Mouse (Mus musculus) 3134 (cell line): ENCODE data around the gene Btrc.

Source experiments
- DNase-seq: peaks from one replicate; pipeline ENCODE4 v3.0.0-alpha.2; 2011; ENCODE audit warnings: low spot score; ENCODE audit not compliant: insufficient read length; ENCODE audit errors: extremely low read depth

Gene Btrc

DNA sequence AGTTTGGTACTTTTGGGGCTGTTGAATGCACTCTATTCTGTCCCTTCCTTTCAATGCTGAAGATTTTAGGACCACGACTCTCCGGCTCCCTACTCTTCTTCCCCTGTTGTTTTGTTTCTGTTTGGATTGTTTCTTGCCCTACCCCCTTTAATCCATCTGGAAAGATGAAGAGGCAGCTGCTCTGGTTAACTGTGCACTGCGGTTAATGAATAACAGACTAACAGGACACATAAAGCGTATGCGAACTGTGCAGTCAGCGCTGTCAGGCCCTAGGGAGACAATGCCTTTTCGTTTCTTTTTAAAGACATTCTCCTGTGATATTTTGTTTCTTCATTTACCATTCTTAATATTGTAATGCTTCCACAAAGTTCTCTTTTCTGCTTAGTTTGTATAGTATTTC, 58.7 kb downstream of the Btrc start:
- DNase-seq = no peak

GRCm38 (mm10) chr19:45428146-45428545, 64.6 kb downstream of the Btrc start:
- no peak for DNase-seq

- DNase-seq = no peak
Observed at GRCm38 (mm10) chr19:45430971-45431633, 67.6 kb downstream of the Btrc start.

GRCm38 (mm10) chr19:45432351-45432750, 68.8 kb downstream of the Btrc start:
- no peak for DNase-seq

- peak; percentile 13 for DNase-seq
Observed at GRCm38 (mm10) chr19:45436019-45436418, 72.5 kb downstream of the Btrc start.

DNA sequence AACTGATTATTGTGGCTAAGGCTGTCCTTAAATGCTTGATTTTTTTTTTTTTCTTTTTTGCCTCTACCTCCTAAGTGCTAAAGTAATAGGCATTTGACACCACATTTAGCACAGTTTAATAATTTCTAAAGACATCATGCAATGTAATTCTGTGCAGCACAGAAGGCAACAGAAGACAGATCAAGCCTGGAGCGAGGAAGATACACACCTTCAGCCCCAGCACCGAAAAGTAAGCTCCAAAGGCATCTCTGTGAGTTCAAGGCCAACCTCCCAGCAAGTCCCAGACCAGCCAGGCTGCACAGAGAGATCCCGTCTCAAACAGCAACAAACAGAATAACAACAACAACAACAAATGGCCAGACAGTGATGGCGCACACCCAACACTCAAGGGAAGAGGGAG, 73.6 kb downstream of the Btrc start:
- no peak for DNase-seq

DNA sequence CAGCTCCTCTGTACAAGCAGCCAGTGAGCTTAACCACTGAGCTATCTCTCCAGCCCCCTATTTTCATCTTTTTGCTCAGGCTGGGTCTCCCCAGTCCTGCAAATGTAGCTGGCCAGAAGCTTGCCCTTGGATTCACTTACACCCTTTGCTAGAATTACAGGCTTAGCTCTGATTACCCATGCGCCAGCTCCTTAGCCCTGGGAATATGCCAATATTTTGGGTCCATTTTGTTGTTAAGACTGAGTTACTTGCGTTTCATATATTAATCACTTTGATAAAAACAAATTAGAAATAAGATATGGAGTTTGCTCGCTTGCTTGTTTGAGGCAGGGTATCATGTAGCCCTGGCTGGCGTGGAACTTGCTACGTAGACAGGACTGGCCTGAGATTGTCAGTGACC, 74.7 kb downstream of the Btrc start:
- DNase-seq = no peak

- no peak for DNase-seq
Observed at GRCm38 (mm10) chr19:45438928-45439846, 75.7 kb downstream of the Btrc start.

DNA sequence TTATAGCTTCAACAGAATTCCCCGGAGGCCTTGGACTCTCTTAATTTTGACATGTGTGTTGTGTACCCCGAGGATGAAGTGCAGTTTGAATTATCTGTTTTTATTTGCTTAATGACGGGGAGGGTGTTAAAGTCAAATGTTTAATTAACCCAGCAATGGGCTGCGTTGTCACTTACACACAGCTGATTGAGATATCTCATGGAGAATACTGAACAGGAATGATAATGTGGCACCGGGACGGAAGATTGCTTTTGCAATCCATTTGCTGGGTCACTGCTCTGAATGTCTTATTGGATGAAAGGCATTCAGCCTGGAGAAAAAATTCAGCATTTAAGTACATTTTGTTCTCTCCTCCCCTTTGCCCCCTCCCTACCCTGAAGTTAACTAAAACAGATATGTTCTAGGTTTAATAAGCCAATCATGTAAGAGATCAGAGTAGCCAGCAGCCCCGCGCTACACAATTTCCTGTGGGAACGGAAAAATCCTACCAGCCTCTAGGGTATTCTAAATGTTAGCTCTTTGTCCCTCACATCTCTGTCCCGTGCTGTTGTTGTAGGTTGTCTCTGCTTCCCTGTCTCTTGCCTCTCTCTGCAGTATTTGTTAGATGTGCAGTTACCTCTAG, 77.1 kb downstream of the Btrc start:
- no peak for DNase-seq

DNA sequence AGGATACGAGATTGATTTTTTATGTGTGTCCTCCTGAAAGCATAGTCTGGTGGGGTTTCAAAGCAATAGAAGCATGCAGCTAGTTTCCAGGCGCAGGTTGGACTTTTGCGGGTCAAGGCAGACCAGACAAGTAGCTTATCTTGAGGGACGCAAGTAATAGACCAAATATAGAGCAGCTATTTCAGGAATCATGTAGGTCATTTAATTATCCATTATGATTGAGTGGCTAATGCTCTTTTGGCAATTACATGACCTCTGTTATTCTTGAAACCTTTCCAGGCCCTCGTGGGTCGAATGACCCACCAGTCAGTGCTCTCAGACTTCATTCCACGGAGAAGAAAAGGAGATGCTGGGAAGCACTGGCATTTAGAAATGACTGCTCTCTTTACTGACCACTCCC, 78.2 kb downstream of the Btrc start:
- no peak for DNase-seq

DNA sequence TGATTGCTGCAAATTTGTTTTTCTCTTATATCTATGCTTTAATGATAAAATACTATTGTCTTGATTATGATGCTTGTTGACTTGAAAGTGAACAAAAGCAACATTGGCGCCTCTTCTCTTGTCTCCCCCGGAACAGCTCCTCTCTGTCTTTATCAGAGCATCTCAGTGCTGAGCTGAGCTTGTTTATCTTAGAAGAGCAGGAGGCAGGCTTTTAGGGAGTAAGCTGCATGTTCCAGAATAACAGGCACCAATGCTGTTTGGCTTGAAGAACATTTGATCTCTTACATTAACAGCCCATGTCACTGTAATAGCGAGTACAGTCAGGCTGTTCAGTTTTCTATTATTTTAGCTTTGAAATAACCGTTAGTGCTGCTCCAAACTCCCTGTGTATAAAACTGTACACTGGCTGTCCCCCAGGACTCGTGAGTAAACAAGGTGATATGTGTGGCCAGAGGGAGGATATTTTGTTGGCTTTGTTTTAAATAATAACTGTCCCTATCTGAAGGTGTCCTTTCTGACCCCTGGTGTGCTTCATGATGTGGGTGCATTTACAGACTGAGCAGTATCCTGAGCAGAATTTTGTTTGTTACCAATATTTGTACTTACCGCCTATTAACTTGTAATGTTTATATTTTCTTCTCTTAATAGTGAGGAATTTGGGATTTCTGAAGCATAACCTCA, 81.9 kb downstream of the Btrc start:
- no peak for DNase-seq

DNA sequence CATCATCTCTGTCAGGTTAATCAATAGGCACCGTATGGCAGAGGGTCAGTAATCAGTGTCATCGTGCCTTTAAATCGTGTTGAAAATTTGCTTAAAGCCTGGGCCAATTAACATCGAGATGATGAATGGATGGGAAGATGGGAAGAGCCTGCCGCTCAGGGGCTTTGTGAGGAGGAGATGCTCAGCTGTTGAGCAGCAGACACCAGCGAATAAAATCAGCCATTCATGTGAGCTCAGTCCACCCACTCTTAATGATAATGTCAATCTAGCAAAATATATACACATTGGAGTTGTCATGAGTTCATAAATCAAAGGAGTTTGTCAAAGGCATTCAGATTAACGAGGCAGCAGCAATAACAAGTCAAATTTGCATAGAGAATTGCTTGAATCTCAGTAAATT, 83.1 kb downstream of the Btrc start:
- DNase-seq = no peak

GRCm38 (mm10) chr19:45447222-45447621, 83.7 kb downstream of the Btrc start:
- DNase-seq = no peak

- DNase-seq = no peak
Observed at GRCm38 (mm10) chr19:45447886-45448285, 84.4 kb downstream of the Btrc start.

- no peak for DNase-seq
Observed at GRCm38 (mm10) chr19:45454391-45454790, 90.9 kb downstream of the Btrc start.

- DNase-seq = no peak
Observed at GRCm38 (mm10) chr19:45456896-45457295, 93.4 kb downstream of the Btrc start.

DNA sequence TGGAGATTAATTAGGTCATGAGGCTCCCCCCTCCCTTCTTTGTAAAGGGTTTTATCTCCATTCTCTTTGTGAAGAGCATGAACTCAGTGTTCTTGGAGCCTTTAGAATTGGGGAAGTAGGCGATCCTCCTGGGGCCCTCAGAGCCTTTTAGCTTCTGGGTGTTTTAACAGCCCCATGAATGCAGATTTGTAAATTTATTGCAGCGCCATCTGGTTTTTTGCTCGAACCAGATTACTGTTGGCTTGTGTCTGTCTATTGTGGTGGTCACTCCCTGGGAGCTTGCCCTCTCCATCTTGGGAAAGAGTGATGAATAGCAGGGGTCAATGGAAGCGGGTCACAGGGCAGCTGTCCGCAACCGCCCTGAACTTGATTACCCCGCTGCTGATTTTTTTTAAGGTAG, 95.2 kb downstream of the Btrc start:
- no peak for DNase-seq

- no peak for DNase-seq
Observed at GRCm38 (mm10) chr19:45459931-45460665, 96.6 kb downstream of the Btrc start.

DNA sequence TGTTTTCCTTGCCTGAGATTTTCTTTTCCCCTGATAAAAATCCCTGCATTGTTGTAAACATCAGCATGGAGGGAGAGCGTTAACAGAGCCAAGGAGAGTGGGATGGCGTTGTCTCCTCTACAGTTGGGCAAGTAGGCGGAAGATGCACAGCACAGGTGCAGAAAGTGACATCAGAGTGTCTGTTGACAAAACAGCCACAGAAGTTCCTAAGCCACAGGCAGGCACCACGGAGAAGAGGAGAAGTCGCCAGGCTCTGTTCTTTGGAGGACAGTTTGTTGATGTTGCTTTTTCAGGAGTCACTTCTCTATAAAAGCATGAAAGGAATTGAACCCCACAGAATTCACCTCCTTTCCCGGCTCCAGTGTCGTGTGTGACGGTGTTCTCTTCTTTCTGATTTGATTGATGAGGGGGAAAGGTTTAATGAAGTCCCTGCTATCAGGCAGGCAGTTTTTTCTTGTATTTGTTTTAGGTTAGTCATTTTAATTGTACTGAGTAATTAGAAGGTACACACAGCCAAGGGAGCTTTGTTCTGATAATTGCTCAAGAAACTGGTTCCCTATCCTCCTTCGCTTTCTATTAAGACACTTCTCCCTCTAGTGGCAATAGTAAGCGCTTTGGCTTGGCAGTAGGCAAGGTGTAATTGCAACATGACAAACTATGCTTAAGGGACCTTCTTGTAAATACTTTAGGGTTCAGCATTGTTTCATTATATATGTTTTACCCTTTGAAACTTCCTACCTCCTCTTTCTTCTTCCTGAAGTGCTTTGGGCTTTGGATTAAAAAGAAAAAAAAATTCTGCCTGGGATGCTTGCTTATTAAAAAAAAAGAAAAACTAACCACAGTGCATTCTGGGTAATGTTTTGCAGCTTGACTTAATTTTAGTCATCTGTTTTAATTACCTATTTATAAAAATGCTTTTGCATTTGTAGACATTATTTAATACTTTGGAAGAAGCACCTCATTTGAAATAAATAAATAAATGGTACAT, 97.5 kb downstream of the Btrc start:
- no peak for DNase-seq
